Mouse (Mus musculus) effector memory CD4-positive, alpha-beta T cell, adult 7 months (primary cell): ENCODE data around the gene Gm43951. TPM values are rescaled to one million over a fixed set of nuclear protein-coding genes. Genes with fewer than 3 reads are reported as not detected.

Source experiments
- polyA plus RNA-seq: library from polyadenylated mRNA; unstranded; fragments of 100-300 nt; shearing (Covaris generic); gene quantifications from one replicate; pipeline ENCODE4 v1.2.1, GENCODE M21; 2017

Gm43951 gene
- 0.17 TPM for polyA plus RNA-seq

GRCm38 (mm10) chr11:72206341-72207203, at the start of gene Gm43951:
TSS of gene Gm43951 (minus strand) at chr11:72206840.

GRCm38 (mm10) chr11:72215410-72215797, 8.8 kb upstream of the Gm43951 start, which contains the start of gene Med31:
TSS of gene Med31 (minus strand) at chr11:72215592.

GRCm38 (mm10) chr11:72207204-72207833, 679 bp upstream of the Gm43951 start, which contains the start of the genes 4933427D14Rik and Txndc17:
TSS of gene 4933427D14Rik (minus strand) at chr11:72207459.
TSS of gene Txndc17 (plus strand) at chr11:72207547.

Other genes starting within 250 kb of the Gm43951 start
- gene Aipl1, start 169.3 kb downstream of the Gm43951 start, polyA plus RNA-seq = 0.22 TPM
- gene Pimreg, start 164.8 kb downstream of the Gm43951 start, polyA plus RNA-seq = 0.83 TPM
- gene Pitpnm3, start 71.1 kb downstream of the Gm43951 start, polyA plus RNA-seq = 0.54 TPM
- 14.3 TPM for gene 4933427D14Rik, start 619 bp upstream of the Gm43951 start, polyA plus RNA-seq
- 69.0 TPM for gene Txndc17, start 707 bp upstream of the Gm43951 start, polyA plus RNA-seq
- gene Med31, start 8.8 kb upstream of the Gm43951 start, polyA plus RNA-seq = 22.9 TPM
- not detected for gene Slc13a5, start 60.4 kb upstream of the Gm43951 start, polyA plus RNA-seq
- 39.9 TPM for gene Xaf1, start 94.8 kb upstream of the Gm43951 start, polyA plus RNA-seq
- not detected for gene Fbxo39, start 107.6 kb upstream of the Gm43951 start, polyA plus RNA-seq
- not detected for gene Tekt1, start 155.6 kb upstream of the Gm43951 start, polyA plus RNA-seq
- not detected for gene Smtnl2, start 204.9 kb upstream of the Gm43951 start, polyA plus RNA-seq
- not detected for gene Ggt6, start 228.7 kb upstream of the Gm43951 start, polyA plus RNA-seq
- 98.6 TPM for gene Mybbp1a, start 234.5 kb upstream of the Gm43951 start, polyA plus RNA-seq